Mouse (Mus musculus) bone marrow, adult 2 months (tissue): ENCODE data around the gene Gpat3. TPM values are rescaled to one million over a fixed set of nuclear protein-coding genes. Genes with fewer than 3 reads are reported as not detected.

Experiments used
- H3K27ac ChIP-seq: fragments of 200-500 bp; 2 replicates; pipeline ENCODE4 v1.5.1; 2012; ENCODE audit warnings: low read depth, mild to moderate bottlenecking, control low read depth, inconsistent platforms, low read length; ENCODE audit not compliant: control insufficient read depth, poor library complexity, insufficient read depth
- H3K4me1 ChIP-seq: fragments of 200-500 bp; 2 replicates; pipeline ENCODE4 v1.6.1; 2011; ENCODE audit warnings: low read length; ENCODE audit not compliant: control insufficient read depth, insufficient read depth
- H3K4me3 ChIP-seq: fragments of 200-500 bp; replicated peaks from 2 replicates; pipeline ENCODE3; 2011; ENCODE audit warnings: mild to moderate bottlenecking, low read depth, low read length, control low read depth; ENCODE audit not compliant: control insufficient read depth
- CTCF ChIP-seq: fragments of 200-500 bp; IDR thresholded peaks from 2 replicates; pipeline ENCODE4 v1.5.1; 2011; ENCODE audit warnings: low read length, control low read depth; ENCODE audit not compliant: control insufficient read depth, insufficient read depth
- POLR2A ChIP-seq: fragments of 200-500 bp; IDR thresholded peaks from 2 replicates; pipeline ENCODE4 v1.6.1; 2011; ENCODE audit warnings: low read depth, mild to moderate bottlenecking, control low read depth, low read length, borderline replicate concordance; ENCODE audit not compliant: control insufficient read depth
- WGBS: fragments of 180-500 bp; shearing (Covaris S2); methylation state at CpG from one replicate; pipeline ENCODE4 v1.1.7; 2018; 5-methylcytosine and 5-hydroxymethylcytosine counted together
- polyA plus RNA-seq: library from polyadenylated mRNA; stranded (reverse); fragments of >200 nt; gene quantifications from 2 replicates; pipeline ENCODE4 v1.2.4, GENCODE M21; 2011; ENCODE audit warnings: low replicate concordance; ENCODE audit not compliant: missing spikeins, insufficient read depth, insufficient read length

The Gpat3 gene
- polyA plus RNA-seq, 1 experiment = 4.0 TPM

DNA sequence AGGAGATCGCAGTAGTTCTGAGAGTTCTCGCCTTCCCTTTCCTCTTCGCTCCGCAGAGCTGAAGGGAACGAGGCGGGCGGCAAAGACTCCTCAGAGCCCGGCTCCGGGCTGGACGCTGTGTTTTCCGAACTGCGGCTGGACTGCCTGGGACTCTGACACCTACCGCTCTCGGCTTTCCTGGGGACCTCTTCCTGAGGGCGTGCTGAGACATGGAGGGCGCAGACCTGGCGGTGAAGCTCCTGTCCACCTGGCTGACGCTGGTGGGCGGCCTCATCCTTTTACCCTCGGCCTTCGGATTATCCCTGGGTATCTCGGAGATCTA is 1.0 kb downstream of the Gpat3 start:
- H3K4me1 ChIP-seq = no peaks in the 10 kb centered on the region; the same call in 1 of the 2 replicates
- H3K4me3 ChIP-seq = peak overlapping the region; percentile 73
- H3K27ac ChIP-seq = peak overlapping the region; percentile 91
- whole genome bisulfite sequencing = 1% methylated on average over 22 of the region's 22 CpGs
- no peak for TF ChIP-seq CTCF
- TF ChIP-seq POLR2A = no peak

DNA sequence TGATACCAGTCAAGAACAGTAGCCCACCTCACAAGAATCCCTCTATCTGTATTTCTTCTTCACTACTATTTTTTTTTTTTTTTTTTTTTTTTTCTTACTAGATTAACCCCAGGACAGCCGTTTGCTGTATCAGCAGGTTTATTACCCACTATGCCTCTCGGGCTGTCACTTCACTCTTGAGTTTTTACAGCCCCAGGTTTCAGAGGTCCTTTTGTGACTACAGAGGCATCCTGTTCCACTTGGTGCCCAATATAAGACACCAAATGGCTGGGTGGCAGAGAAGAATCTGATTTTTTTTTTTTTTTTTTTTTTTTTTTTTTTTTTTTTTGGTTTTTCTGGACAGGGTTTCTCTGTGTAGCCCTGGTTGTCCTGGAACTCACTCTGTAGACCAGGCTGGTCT is 1.6 kb downstream of the Gpat3 start:
- Histone ChIP-seq H3K4me1 (no peaks in the 10 kb centered on the region; the same call in 1 of the 2 replicates), H3K27ac (no peak overlapping the region), H3K4me3 (peak overlapping the region; percentile 73)
- 4% methylated on average over 2 of the region's 2 CpGs for WGBS
- TF ChIP-seq CTCF (no peak), POLR2A (no peak)

DNA sequence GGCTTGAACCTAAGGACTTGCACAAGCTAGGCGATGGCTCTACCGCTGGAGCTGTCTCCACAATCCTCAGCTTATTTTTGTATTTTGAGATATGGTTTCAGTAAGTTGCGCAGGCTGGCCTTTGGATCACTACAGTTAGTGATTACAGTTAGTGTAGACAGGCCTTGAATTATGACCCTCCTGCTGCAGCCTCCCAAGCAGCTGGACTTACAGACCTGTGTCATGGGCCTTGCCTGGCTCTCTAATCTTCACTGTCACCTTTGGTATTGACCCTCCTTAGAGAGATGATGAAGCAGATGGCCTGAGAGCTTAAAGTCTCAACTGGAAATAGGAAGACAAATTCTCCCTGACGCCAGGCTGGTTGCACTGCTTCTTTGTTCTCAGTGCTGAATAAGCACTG is 8.4 kb downstream of the Gpat3 start:
- Histone ChIP-seq H3K4me3 (no peak overlapping the region), H3K27ac (no peak overlapping the region), H3K4me1 (peaks cover 4% of the 10 kb centered on the region; the same call in 1 of the 2 replicates)
- TF ChIP-seq POLR2A (no peak), CTCF (no peak)
- 75% methylated on average over 4 of the region's 4 CpGs for WGBS

DNA sequence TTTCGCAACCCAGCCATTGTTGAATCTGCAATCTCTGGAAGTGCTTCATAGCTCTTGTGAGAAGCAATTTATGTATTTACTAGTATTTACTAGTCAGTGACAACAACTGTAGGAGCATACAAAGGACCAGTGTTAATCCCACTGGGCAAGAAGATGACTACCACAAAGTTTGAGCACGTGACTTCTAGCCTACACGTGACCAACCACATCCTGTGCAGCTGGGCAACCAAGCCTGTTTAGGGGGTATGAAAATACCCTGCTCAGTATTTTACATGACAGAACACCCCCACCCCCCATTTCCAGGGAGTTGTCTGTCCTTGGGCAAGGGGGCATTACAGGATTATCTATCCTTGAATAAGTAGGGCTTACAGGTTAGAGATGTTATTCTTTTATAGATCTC is 11.0 kb downstream of the Gpat3 start:
- no peak for TF ChIP-seq CTCF
- no peak for TF ChIP-seq POLR2A
- Histone ChIP-seq H3K27ac (no peak overlapping the region), H3K4me1 (peaks cover 6% of the 10 kb centered on the region; the same call in 1 of the 2 replicates), H3K4me3 (no peak overlapping the region)
- WGBS = 31% methylated on average over 3 of the region's 3 CpGs

DNA sequence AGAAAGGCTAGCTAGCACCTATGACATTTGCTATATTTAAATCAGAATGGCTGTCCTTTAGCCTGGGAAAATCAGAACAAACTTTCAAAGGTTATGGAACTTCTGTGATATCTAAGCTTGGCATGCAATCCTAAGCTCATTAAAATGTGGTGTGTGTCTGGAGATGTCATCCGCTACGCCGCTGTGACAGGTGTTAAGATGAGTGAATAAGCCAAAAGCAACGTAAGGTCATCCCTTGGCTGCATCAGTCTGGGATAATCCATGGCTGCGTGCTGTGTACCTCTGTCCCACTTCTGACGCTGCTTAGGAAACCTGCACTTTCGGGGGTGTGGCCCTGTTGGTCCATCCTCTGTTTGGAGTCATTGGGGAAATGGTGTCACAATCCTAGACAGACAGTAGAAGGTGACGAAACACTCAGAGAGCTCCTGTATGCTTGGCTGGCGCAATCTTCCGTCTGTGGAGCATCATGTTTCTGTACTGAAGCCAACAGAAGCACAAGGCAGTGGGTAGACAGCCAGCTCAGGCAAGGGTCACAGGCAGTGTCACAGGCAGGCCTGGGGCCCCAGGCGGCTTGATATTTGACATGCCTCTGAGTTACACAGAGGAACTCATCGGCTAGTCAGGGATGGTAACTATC is 15.0 kb downstream of the Gpat3 start:
- 48% methylated on average over 12 of the region's 12 CpGs for WGBS
- H3K27ac ChIP-seq = peak overlapping the region; percentile 79

DNA sequence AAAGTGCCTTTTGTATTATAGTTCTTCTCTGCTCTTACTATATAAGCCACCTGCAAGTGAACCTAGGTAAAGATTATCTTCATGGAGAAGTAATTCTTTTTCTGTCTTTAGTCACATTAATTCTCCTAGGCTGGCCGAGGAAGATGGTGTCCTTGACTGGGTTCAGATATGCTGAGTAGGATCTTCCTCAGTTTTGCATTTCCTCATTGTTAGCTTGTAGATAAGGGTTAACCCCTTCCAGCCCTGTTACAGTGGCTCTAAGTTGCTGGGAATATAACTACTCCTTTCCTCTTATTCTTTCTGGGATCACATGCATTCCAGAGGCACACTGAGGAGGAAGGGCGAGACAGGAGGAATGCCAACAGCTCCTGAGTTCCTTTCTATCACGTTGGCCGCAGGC is 15.6 kb downstream of the Gpat3 start:
- Histone ChIP-seq H3K27ac (no peak overlapping the region), H3K4me3 (no peak overlapping the region), H3K4me1 (peaks cover 4% of the 10 kb centered on the region; the same call in 1 of the 2 replicates)
- TF ChIP-seq POLR2A (no peak), CTCF (no peak)
- 58% methylated on average over 4 of the region's 4 CpGs for WGBS

More for the DNA sequence above, 15.0 kb downstream of the Gpat3 start:
- no peak overlapping the region for H3K4me3 ChIP-seq
- TF ChIP-seq POLR2A (no peak), CTCF (no peak)
- peaks cover 4% of the 10 kb centered on the region; the same call in 1 of the 2 replicates for H3K4me1 ChIP-seq

DNA sequence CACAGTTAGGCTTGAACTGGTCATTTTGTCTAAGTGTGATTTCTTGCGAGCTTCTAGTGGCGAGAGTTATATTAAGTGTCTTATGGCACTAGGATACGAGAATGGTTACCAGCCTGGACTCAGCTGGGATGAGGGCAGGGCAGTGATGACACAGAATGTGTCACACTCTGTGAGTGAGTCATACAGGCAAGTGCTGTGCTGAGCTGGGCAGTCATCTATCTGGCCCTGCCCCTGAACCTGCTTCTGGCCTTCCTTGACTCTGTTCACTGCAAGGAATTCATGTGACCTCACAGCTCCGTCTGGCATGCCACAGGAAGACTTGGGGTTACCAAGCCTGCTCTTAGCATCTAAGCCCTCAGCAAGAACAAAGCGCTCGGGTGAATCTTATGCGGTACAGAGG is 16.3 kb downstream of the Gpat3 start:
- H3K4me3 ChIP-seq = no peak overlapping the region
- H3K27ac ChIP-seq = no peak overlapping the region
- peaks cover 4% of the 10 kb centered on the region; the same call in 1 of the 2 replicates for H3K4me1 ChIP-seq
- 75% methylated on average over 7 of the region's 7 CpGs for WGBS
- TF ChIP-seq CTCF (no peak), POLR2A (no peak)

DNA sequence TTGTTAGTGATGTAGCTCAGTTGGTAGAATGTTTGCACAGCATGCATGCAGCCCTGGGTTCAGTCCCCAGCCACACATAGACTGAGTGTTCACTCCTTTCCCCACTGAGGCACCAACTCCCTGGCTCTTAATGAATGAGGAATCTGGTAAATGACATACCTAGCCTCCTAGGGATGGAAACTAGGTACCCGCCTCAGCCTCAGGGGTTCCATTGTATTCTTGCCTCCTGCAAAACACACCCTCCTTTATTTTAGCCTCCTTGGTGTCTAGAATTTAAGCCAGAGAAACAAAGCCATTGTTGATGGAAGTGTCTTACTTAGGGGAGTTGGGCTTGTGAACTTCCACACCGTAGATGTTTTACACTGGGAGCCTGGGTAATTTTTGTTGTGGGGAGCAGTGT is 17.6 kb downstream of the Gpat3 start:
- WGBS = 79% methylated on average over 2 of the region's 2 CpGs
- peaks cover 4% of the 10 kb centered on the region; the same call in 1 of the 2 replicates for H3K4me1 ChIP-seq
- H3K27ac ChIP-seq = no peak overlapping the region
- no peak overlapping the region for H3K4me3 ChIP-seq
- TF ChIP-seq POLR2A (no peak), CTCF (no peak)
